In the genomic region with DNA sequence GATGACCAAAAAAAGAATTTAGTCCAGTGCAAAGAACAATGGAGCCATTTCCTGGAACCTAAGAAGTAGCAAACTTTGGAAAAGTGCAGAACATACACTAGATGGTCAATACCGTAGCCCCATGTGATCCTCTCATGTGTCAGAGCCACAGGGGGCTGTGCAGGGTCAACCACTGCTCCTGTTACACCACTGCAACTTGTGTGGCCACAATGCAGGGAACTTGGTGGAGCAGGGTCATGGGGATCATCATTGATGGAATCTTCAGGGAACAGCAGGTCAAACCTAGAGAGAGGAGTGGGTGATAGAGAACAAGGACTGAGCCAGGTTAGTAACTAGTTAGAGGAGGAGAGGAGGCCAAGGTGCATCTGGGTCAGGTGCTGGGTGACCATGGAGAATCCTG, we compare ENCODE assay signal across 12 mouse cellular contexts.
"Had no signal": no experiment of that assay in that cellular context is flagged by ENCODE, and none has a peak within 500 bp of the region (broad histone marks: within the 10 kb centered on the region; RNA-seq: fewer than 3 reads in every experiment).

No protein-coding gene starts in this region.

- DNase-seq: retina, postnatal 1 day; right cerebral cortex, adult 18-20 months; right cerebral cortex, postnatal 14 days; right cerebral cortex, postnatal 25 days; right cerebral cortex, postnatal 4 days; spleen, adult 18-20 months; thymus, adult 18-20 months; thymus, adult 2 months; thymus, postnatal 14 days; thymus, postnatal 25 days; thymus, postnatal 36 days; thymus, postnatal 4 days had no signal
